Mouse (Mus musculus): ENCODE results near the gene Fam198b.

GRCm38 (mm10) chr3:79990480-79990879, 106.1 kb downstream of the Fam198b start:
- TF ChIP-seq POLR2A (IDR thresholded peaks at IDR 0.05; ENCODE audit: control insufficient read depth in 1 of 2, insufficient read depth in 1 of 2, low read depth in 1 of 2, low read length in 2 of 2, poor library complexity in 1 of 2), result no peak
- no peak for TF ChIP-seq TAL1 (IDR thresholded peaks at IDR 0.05; ENCODE audit: low read length)
- TF ChIP-seq SMC3 (IDR thresholded peaks at IDR 0.05; ENCODE audit: low read depth, low read length), result no peak
- no peak for TF ChIP-seq GATA1 (IDR thresholded peaks at IDR 0.05; ENCODE audit: low read depth, low read length)
- TF ChIP-seq CTCF (IDR thresholded peaks at IDR 0.05 in 2 of 3, conservative IDR thresholded peaks at IDR 0.05 in 1 of 3; ENCODE audit: control insufficient read depth in 1 of 3, insufficient read depth in 1 of 3, low read depth in 2 of 3, low read length in 3 of 3, poor library complexity in 1 of 3, severe bottlenecking in 1 of 3), result no peak
- TF ChIP-seq UBTF (IDR thresholded peaks at IDR 0.05; ENCODE audit: borderline replicate concordance, insufficient read depth, low read depth, low read length), result no peak
- no peak for TF ChIP-seq CHD1 (IDR thresholded peaks at IDR 0.05; ENCODE audit: low read depth, low read length)
- no peak for TF ChIP-seq RAD21 (IDR thresholded peaks at IDR 0.05; ENCODE audit: low read depth, low read length)
- no peak for TF ChIP-seq MYC (IDR thresholded peaks at IDR 0.05; ENCODE audit: low read depth, low read length)
- no peak for TF ChIP-seq BHLHE40 (IDR thresholded peaks at IDR 0.05; ENCODE audit: borderline replicate concordance, low read depth, low read length)
- TF ChIP-seq NRF1 (IDR thresholded peaks at IDR 0.05; ENCODE audit: insufficient read depth, low read depth, low read length, poor library complexity, severe bottlenecking), result no peak
- no peak for TF ChIP-seq JUND (IDR thresholded peaks at IDR 0.05; ENCODE audit: low read depth, low read length)

Data from MEL (cell line).